Mouse (Mus musculus) cerebellum, postnatal 14 days (tissue): ENCODE data around the gene Zfp382.
"Not testable (repeated sequence)": the region's sequence is repeated elsewhere in the genome, so short reads cannot be mapped to it uniquely, and the experiment has no call there.

Source experiments
- DNase-seq, 2 experiments: peaks; one replicate each; pipeline ENCODE4 v3.0.0; 2021; ENCODE audit warnings: mixed read lengths in 2 of 2

Gene Zfp382

DNA sequence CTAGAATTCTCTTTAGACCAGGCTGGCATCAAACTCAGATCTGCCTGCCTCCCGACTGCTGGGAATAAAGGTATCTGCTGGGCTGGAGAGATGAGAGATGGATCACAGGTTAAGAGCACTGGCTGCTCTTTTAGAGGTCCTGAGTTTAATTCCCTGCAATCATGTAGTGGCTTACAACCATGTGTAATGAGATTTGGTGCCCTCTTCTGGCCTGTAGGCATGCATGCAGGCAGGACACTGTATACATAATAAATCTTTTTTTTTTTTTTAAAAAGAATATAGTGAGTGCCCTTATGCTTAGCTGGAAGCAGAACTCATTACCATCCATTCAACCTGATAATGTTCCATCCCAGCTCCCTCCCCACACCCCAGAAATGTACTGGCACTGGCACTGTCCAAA is 32.3 kb downstream of the Zfp382 start:
- no peak for DNase-seq

DNA sequence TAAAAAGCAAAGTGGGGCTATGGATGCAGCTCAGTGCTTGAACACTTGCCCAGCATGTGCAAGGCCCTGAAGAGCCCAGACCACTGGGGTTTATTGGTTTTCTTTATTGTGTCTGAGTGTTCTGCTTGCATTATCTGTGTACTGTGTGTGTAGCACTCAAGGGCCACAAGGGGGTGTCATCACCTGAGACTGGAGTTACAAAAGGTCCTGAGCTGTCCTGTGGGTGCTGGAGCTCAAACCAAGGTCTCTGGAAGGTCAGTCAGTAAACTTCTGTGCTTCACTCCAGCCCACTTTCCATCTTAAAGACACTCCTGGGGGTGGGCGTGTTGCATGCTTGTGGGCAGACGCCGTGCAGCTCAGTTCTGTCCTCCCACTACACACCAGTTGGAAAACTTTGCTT is 33.8 kb downstream of the Zfp382 start:
- DNase-seq = no peak

DNA sequence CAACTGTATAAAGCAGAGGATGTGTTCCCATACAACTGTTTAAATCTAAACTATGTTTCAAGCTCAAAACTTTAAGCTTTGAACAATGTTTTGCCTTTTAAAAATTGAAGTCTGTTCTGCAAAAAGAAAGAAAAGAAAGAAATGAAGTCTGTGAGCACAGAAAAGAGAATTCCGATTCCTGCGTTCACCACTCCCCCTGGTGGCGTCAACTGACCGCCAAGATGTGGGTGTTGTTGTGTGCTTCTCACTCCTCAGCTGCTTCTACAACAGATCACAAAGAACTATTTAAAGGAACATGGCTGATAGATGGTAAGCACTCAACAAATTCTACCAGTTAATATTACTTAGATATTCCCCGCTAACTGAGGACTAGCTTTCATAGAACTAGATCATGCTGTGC is 41.4 kb downstream of the Zfp382 start:
- DNase-seq = no peak

DNA sequence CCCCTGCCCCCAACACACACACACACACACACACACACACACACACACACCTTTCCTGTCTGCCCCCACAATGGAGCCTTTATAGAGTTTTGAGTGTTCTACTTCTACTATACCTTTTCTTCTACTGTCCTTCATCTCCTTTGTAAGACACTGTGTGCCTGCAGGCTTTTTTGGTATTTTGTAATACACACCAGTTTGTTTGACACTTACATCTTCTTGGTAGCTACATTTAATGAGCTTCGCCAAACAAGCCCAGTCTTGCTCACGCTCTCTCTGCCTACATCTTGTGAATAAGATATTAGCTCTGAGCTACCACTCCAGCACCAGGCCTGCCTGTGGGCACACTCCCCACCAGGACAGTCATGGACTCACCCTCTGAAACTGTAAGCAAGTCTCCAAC is 43.0 kb downstream of the Zfp382 start:
- DNase-seq = no peak

DNA sequence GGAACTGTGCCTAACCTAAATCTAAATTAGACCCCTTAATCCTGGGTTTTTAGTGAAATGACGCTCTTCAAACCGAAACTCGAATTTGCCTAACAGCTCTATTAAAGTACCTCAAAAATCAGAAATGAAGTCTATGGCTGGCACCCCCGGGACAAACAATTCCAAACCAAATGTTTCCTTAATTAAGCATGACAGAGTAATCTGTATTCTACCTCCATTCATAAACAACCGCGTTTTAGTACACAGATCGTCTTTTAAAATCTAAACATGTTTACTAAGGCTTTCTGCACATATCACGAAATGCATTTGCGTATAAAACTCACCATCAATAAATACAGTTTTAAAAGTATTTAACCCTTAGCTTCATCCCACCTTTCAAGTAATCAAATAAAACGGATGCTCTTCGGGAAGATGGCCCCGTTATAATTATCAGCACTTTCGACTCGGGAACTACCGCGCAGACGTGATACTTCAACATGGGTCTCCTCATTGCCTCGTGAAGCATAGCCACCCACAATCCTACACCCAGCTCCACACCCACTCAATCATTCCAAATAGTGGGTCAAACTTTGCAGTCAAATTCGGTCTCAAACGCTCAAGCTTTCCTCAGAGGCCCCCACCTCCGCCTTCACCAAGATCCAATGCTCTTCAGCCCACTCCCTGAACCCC is 47.3 kb downstream of the Zfp382 start:
- no peak for DNase-seq

DNA sequence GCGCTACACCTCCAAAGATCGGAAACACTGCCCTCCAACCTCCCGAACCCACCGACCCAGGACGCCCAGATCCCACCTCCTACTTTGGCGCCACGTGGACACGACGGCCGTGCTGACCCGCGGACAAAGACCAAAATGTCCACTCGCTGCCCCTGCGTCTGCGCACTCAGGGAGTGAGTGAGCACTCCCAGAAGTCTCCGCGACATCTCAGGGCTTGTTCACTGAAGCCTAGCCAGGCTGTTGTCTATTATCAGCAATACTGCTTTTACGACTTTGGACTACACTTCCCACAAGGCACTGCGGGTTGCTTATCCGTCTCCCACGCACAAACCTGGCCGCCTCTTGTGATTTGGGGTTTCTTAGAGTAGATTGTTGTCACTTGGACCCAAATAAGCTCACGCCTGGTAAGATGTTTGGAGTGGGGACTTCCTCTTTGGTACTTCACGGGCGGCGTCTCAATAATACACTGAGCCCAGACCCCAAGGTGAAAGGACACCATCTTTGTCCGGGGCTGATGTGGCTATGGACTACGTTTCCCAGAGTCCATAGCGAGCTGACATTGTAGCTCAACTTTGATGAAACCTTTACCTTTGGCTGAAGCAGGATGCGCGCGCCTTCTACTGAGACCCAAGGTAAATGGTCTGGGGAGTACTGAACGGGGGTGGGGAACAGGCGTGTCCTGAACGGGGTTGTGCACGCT is 48.0 kb downstream of the Zfp382 start, which contains the start of gene Zfp146:
Zfp146 (minus strand) TSS at position 168 of the 700 bp plus-strand sequence.
- DNase-seq = peak; percentile 91 to 94

DNA sequence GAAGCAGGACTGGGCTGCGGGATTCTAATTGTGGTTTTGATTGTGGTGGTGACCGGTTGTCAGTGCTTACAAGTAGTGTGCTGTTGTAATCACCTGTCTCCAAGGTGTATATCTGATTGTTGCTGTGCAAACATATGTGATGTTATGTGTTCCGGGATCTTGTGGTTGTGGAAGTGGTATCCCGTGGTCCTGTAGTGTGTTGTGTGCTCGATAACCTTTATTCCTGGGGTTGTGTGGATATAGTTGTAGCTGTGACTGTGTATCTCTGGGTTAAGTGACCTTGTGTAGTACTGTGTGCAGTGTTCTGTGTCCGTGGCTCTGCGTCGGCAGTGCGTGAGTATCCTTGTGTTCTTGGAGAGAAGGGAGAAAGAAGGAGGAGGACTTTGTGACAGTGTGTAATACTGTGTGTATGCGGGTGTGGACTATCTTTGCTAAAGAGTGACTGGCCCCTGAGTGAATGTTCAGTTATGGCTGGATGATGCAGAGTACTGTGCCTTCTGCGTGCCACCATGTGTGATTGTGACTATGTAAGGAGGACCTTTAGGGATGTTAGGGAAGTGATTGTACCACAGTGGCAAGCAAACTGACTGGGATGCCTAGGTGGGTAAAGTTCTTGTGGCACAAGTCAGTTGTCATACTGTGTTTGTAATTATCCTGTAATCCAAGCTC is 48.7 kb downstream of the Zfp382 start:
- DNase-seq = no peak

DNA sequence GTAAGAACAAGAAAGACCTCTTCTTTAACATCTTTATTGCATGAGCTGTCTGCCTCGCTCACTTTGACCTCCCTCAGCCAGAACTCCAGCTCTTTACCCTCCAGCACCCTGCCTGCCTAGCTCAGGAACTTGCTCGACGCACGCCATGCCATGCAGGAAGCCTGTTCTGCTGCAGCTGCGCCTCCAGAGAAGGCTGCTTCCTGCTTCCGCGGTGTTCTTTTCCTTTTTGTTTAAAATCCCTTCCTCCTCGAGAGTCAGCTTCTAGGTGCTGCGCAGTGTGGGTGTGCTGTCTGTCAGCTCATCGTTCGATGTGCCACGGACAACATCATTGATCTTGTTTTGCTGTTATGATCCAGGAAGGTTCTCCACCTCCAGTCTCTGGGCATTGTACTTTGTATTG is 54.7 kb downstream of the Zfp382 start:
- DNase-seq = no peak

DNA sequence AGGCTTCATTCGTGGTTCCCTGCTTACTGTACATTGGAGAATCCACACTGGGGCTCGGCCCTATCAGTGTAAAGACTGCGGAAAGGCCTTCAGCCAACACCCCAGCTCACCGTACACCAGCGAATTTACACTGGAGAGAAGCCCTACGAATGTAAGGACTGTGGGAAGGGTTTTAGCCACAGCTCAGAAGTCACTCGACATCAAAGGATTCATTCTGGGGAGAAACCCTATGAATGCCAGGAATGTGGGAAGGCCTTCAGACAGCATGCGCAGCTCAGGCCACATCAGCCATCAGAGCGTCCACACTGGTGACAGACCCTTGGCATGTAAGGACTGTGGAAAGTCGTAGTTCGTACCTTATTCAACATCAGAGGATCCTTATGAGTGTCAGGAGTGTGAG is 56.5 kb downstream of the Zfp382 start:
- DNase-seq = no peak

DNA sequence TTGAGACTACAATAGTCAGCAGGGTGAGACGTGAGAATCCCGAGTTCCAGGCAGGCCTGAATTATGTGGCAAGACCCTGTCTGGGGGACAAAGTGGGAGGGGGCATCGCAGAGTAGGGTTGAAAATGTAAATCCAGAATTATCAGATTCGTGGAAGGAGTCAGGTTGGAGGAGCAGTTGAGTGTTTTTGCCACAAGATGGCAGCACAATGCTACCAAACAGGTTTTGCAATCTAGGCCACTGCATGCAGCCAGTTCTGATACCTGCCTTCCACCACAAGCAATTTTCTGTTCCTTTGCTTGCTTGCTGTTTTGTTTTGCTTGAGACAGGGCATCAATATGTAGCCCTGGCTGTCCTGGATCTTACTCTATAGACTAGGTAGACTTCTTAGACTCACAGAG is 59.6 kb downstream of the Zfp382 start:
- peak; percentile 85 to 87 for DNase-seq

DNA sequence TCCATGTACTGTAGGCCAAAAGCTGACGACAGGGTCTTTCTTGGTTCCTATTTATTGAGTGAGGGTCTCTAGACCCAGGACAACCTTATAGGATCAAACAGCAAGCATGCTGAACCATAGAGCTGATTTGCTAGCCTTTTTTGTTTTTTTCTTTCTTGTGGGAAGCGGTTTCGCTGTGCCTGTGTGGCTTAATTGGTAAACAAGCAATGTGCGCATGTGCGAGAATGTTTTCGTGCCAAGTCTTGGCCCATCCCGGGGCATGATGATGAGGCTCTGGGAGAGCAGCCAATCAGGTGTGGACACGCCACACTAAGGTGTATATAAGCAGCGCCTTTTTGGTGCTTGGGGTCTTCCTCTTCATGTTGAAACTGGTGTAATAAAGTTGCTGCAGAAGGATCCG is 60.2 kb downstream of the Zfp382 start:
- not testable (repeated sequence) for DNase-seq

DNA sequence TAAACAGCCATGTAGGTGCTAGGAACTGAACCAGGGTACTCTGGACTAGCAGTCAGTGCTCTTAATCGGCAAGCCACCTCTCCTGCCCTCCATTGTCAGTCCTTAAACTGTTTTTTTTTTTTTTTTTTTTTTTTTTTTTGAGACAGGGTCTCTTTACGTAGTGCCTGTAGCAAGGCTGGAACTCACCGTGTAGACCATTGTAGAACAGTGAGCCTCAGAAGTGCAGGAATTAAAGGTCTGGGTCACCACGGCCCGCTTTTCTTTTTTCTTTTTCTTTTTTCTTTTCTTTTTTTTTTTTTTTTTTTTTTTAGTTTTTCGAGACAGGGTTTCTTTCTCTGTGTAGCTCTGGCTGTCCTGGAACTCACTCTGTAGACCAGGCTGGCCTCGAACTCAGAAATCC is 61.4 kb downstream of the Zfp382 start:
- DNase-seq = not testable (repeated sequence)

DNA sequence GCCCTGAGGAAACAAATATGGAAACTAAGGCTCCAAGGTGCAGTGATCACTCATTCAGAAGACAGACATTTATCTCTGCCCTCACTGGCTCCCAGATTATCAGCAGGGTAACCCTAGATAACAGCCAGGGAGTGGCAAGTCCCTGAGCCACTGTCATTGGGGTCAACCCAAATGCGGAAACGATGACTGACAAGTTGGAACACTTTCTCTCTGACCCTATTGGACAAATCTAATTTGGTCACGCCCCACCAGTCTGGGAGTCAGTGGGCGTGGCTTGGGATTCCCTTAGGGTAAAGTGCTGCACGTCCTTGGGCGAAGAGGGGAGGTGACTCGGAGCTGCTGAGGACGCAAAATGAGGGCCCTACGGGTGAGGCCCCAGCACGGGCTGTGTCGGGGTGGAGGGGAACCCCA is 62.1 kb downstream of the Zfp382 start, which contains the start of gene Cox7a1:
Cox7a1 (plus strand) TSS at position 266 of the 411 bp plus-strand sequence.
- peak; percentile 76 to 80 for DNase-seq
